26 mouse cellular contexts compared by ENCODE assay signal in the genomic region with DNA sequence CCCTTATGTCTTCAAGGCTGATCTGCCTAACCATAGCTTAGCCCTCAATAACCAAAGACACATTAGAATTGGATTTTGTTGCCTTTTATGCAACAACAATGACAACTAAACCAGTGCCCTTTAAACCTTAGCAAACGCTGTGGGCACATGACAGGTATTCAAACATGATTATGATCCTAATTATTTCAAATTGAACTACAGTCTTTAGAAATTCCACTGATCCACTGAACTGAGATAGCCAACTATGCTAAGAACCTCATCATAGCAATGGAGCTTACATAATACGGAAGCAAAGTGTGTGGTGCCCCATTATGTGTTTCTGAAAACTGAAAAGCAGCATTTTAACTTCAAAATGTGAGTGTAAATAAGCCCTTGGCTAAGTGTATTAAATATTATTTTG.
DNase-seq lines count a peak whose midpoint lies in the region; ATAC-seq lines count a peak whose summit lies in the region.
"Had no signal": no experiment of that assay in that cellular context is flagged by ENCODE, and none has a peak within 500 bp of the region (broad histone marks: within the 10 kb centered on the region; RNA-seq: fewer than 3 reads in every experiment).

No protein-coding gene starts in this region.

- H3K36me3 ChIP-seq in hindbrain, embryonic 16.5 days (ENCODE audit: control insufficient read depth, insufficient read depth, low read length) = no peaks in the 10 kb centered on the region
- H3K36me3 ChIP-seq: embryonic facial prominence, embryonic 13.5 days; embryonic facial prominence, embryonic 15.5 days; forebrain, embryonic 10.5 days; forebrain, embryonic 12.5 days; G1E had no signal

- H3K4me1 ChIP-seq in hindbrain, embryonic 16.5 days (ENCODE audit: control insufficient read depth, insufficient read depth, low read depth, low read length) = no peaks in the 10 kb centered on the region
- H3K4me1 ChIP-seq: embryonic facial prominence, embryonic 13.5 days; embryonic facial prominence, embryonic 15.5 days; forebrain, embryonic 10.5 days; forebrain, embryonic 12.5 days had no signal

- H3K27ac ChIP-seq in hindbrain, embryonic 16.5 days (ENCODE audit: low read depth, low read length) = no peak overlapping the region
- H3K27ac ChIP-seq: embryonic facial prominence, embryonic 13.5 days; embryonic facial prominence, embryonic 15.5 days; forebrain, embryonic 10.5 days; forebrain, embryonic 12.5 days had no signal

- no peak overlapping the region for H3K4me2 ChIP-seq in hindbrain, embryonic 16.5 days (ENCODE audit: low read length)
- H3K4me2 ChIP-seq: embryonic facial prominence, embryonic 13.5 days; embryonic facial prominence, embryonic 15.5 days; forebrain, embryonic 12.5 days had no signal

- H3K27me3 ChIP-seq in hindbrain, embryonic 16.5 days (replicated peaks; ENCODE audit: control insufficient read depth, insufficient read depth, low read length) = no peaks in the 10 kb centered on the region
- H3K27me3 ChIP-seq: CH12.LX; embryonic facial prominence, embryonic 13.5 days; embryonic facial prominence, embryonic 15.5 days; forebrain, embryonic 12.5 days had no signal

- DNase-seq in kidney, adult 9 months = peak; percentile 3
- no peak for DNase-seq in kidney, postnatal 4 days
- peak; percentile 69 for DNase-seq in Muller cell, postnatal 12 days (ENCODE audit: inconsistent ontology term)
- peak; percentile 64 for DNase-seq in retina, postnatal 1 day
- DNase-seq: adrenal gland, adult 2 months; adrenal gland, postnatal 10 days; adrenal gland, postnatal 25 days; B cell, adult 2 months; cerebellum, adult 11 months; cerebellum, adult 18-20 months; cerebellum, adult 8-10 months; cerebellum, adult 9-11 months; cerebellum, postnatal 14 days; cerebellum, postnatal 36 days; embryo, embryonic 11 days had no signal

- no peak for ATAC-seq in hindbrain, embryonic 16.5 days
- ATAC-seq: CD4-positive, CD25-positive, alpha-beta regulatory T cell, adult 4 months; forebrain, embryonic 14.5 days; forebrain, embryonic 16.5 days had no signal

- H3K9me3 ChIP-seq in hindbrain, embryonic 16.5 days (ENCODE audit: control insufficient read depth, low read length) = no peaks in the 10 kb centered on the region
- H3K9me3 ChIP-seq: embryonic facial prominence, embryonic 13.5 days; embryonic facial prominence, embryonic 15.5 days; forebrain, embryonic 10.5 days; forebrain, embryonic 12.5 days; G1E had no signal

- no peak overlapping the region for H3K4me3 ChIP-seq in hindbrain, embryonic 16.5 days (ENCODE audit: low read length)
- H3K4me3 ChIP-seq: embryonic facial prominence, embryonic 13.5 days; embryonic facial prominence, embryonic 15.5 days; erythroblast, embryonic 14.5 days; forebrain, embryonic 10.5 days; forebrain, embryonic 12.5 days had no signal

- WGBS in hindbrain, embryonic 16.5 days = 88% methylated on average over 2 of the region's 2 CpGs

- H3K9ac ChIP-seq in hindbrain, embryonic 16.5 days (ENCODE audit: low read depth, low read length) = no peak overlapping the region
- H3K9ac ChIP-seq: embryonic facial prominence, embryonic 13.5 days; embryonic facial prominence, embryonic 15.5 days; forebrain, embryonic 12.5 days had no signal

Comparison
In these comparisons a context has a peak if more than half of its experiments do, and no peak if none do; other contexts are left out.
1. DNase-seq: peak in kidney, adult 9 months (single experiment), Muller cell, postnatal 12 days (single experiment) and retina, postnatal 1 day (single experiment); none in kidney, postnatal 4 days (0 of 2).